Mouse (Mus musculus) right cerebral cortex, postnatal 25 days (tissue): Measurements from ENCODE around the gene Fgfr2.

Experiments
- DNase-seq: peaks from one replicate; pipeline ENCODE4 v3.0.0; 2022

Gene Fgfr2

DNA sequence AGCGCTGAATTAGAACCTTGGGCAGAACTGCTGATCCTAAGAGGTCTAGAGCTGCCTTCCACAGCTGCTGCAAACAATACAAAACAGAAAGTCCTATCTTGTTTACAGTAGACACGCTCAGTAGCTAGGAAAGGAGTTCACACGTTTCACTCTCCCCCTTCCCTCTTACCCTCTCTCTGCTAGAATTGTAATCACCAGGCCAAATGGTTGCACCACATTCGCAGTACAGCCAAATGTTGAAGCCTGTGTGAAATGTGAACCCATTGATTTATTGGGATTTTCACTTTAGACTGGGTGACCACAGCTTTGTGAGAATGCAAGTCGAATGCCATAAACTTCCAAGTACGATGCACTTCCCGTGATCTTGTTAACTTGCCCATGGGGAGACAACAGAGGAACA is 1028.5 kb downstream of the Fgfr2 start:
- DNase-seq: no peak

DNA sequence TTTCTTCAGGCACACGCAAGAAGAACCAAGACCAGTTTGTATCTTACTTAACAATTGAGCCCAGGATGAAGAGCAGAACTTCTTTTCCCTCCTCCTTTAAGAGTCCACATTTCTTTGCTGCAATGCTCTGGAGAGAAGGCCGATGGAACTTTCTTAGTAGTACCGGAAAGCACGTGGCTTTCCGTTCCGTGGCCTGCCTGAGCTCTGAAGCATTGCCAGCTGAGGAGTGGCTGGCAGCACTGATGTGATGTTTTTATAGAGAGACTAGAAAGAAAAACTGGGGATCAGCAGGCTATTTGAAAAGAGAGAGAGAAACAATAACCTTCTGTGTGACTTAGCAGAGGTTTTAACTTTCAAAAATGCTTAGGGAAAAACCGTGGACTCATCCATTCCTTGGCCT is 1031.6 kb downstream of the Fgfr2 start:
- DNase-seq: no peak

DNA sequence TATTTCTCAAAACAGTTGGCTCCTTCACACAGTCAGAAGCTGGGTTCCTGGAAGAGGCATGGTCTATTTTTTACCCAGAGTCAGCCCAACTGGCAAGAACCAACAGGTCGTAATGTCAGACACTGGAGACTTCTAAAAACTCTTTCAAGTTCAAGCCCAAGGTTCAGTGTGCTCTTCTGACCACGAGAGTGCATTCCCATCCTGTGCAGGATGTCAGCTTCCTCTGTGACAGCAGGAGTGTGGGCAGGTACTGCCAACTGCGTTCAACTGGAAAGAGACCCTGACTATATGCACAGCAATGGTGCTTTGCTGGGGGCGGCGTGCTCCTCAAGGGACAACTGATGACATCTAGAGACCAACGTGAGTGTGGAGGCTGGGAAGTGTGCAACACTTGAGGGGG is 1034.5 kb downstream of the Fgfr2 start:
- no peak for DNase-seq

DNA sequence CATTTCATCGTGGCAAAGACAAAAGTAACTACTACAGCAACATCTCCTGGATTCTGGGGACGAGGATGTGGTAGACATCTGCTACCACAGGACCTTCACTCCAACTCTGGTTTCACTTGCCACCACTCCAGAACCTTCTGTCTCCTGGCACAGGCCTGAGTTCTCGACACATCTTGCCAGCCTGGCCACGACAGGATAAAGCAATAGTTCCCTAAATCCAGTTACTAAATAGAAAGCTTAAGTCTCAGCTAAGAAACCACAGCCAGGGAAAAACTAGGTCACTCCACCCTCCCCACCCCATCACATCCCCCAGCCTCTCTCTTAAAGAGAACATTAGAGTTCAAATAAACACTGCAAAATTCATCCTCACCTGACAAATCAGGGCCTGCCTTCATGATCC is 1035.0 kb downstream of the Fgfr2 start:
- DNase-seq: no peak

DNA sequence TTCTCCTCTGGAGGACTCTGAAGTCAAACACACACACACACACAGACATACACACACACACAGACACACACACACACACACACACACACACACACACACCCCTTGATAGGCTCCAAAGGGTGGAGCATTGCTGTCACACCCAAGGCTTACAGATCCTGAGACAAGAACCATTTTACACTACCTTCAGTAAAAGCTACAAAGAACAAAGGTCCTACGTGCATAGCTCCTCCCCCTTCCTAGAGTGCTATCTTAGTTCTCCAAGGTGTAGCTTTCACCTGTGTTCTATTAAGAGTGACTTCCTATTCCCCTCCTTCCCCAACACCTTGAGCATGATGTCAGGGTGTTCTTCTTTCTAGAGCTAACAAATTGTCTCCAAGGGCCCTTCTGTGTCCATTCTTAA is 1047.3 kb downstream of the Fgfr2 start:
- DNase-seq: no peak

DNA sequence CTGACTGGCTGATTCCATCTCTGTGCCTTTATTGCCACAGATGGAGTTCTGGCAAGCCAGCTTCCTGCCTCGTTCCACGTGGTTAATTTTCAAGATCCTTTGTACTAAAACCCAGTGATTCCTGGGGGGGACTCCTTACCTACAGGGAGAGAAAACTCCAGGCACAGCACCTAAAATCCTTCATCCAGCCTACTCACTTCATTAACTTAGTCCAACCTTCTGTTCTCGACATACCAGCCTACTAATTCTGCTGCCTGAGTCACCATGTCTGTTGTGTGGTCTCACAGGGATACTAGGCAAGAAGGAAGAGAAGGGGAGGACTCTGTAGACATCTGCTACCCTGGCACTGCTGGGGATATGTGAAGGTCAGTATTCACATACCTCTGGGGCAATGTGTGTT is 1048.6 kb downstream of the Fgfr2 start:
- DNase-seq: peak; percentile 47

DNA sequence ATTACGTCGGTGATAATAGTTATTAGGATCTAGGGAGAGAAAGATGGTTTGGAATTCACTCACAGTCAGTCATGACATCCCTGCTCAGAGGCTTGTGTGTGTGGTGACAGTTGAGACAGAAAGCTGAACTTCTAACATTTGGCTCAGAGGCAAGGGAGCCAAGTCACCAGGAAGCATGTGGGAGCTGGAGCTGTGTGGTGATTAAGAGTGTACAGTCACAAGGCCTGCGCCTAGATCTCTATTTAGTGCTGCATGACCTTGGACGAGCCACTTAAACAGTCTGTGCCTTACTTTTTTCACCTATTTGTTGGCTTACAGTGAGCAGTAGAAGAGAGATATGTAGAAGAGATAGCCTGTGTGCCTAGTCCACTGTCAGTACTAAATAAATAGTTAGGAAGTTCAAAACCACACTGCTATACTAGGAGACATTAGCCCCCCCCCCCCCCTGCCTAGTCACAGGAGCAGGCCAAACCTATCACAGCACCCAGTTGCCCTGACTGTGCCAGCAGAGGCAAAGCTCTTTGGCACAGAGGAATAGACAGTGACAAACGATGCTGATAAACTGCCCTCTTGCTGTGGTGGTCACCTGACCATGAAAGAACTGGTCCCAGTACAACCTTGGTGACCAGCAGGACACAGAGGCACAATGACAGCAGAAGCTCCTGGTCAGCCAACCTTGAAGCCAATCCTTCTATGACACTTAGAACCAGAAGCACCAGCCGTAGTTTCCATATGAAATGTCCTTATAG is 1052.1 kb downstream of the Fgfr2 start:
- DNase-seq: no peak

DNA sequence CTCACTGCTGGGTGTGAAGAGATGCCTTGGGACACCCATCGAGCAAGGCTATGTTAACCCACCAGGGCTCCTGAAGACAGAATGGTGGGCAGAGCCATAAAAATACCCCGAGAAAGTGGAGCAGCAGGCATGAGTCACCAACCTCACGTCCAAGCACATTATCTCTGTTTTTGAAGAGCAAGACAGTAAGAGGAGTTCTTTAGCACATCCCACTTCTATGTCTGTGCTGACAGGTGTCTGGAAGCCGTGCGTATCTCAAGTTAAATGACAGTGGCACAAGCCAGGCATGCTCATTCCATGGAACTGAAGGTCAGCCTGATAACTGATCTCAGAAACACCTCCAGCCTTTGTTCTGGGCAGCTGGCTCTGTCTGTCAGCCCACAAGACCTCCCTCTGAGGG is 1055.2 kb downstream of the Fgfr2 start:
- peak; percentile 63 for DNase-seq

DNA sequence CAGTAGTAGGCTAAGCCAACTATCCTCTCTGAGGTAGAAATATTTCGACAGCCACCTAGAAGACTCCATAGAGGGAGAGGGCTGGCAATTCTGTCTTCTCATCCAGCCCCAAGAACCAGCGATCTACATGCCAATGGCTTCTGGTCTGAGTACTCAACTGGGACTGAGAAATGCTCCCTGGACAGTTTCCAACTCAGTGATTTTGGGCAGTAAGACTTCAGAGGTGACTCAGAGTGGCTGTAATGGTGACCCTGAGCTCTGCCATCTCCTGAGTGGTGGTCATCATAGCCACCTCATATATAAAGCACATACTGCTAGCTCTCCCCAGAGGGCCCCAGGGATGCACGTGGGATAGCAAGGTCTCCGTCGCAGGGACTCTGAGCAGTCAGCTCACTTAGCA is 1055.6 kb downstream of the Fgfr2 start:
- no peak for DNase-seq

DNA sequence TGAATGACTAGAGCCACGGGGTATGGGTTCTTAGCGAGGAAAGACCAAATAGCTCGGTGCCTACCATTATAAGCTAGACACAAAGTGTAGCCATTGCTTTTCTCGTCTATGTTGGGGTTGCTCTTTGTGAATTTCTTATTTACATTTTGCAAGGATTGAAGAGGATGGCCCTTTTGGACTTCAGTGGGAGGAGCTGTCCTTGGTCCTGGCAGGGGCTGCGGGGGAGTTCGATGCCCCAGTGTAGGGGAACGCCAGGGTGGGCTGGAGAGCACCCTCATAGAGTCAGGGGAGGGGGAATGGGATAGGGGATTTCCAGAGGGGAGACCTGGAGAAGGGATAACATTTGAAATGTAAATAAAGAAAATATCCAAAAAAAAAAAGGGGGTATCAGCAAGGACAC is 1063.0 kb downstream of the Fgfr2 start:
- no peak for DNase-seq

DNA sequence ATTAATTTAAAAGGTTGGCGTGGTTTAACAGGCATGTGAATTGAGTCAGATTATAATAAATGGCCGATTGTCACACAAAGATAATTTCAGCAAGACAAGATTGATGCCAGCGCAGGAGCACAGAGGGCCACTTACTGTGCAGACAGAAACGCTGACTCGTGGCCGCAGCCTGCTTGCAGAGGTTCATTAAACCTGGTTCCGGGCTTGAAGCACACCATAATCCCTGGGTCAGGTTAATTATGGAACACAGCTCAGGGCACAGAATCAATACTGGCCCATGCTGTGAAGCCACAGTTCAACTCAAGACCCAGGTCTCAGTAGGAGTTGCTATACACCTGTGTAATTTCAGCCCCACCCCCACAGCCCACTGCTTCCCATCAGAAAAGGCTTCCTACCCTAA is 1066.6 kb downstream of the Fgfr2 start:
- DNase-seq: no peak

DNA sequence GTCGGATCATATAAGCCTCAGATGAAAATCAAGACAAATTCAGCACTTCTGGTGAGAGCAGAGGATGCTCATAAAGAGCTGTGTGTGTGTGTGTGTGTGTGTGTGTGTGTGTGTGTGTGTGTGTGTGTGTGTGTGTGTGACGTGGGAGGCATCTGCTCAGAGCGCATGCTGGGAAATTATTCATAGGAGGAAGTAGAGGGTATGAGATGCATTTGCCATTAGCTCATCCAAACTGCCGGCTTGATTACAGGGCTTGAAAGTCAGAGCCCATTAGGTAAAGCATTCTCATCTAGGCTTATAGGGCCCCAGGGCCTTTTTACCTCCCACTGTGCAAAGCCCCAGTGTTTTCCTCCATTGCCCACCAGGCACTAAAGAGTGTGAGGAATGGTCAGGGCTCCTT is 1076.5 kb downstream of the Fgfr2 start:
- no peak for DNase-seq

DNA sequence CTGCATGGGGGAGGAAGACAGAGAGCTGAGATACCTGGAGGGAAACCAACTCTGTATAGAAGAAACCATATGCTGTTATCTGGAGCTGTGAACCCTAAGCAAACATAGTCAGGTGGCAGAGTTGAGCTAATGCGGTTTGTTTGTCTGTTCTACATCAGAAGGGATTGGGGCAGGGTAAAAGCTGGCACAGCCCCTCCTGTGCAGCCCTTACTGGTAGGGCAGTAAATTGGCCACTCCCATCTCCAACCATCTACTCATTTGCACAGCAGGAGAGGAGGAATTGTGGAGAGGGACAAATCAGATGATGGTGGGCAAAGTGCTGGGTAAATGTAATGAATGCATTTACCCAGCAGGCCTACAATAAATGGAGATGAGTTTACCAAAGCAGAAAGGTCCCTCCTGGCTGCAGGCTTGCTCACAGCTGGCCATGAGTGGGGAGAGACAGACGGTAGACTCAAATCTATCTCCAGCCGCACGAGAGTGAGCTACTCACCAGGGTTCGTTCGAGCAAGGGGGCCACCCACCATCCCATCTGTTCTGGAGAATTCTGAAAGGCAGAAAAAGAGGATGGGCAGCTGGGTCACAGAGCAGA is 1091.1 kb downstream of the Fgfr2 start:
- peak; percentile 44 for DNase-seq

DNA sequence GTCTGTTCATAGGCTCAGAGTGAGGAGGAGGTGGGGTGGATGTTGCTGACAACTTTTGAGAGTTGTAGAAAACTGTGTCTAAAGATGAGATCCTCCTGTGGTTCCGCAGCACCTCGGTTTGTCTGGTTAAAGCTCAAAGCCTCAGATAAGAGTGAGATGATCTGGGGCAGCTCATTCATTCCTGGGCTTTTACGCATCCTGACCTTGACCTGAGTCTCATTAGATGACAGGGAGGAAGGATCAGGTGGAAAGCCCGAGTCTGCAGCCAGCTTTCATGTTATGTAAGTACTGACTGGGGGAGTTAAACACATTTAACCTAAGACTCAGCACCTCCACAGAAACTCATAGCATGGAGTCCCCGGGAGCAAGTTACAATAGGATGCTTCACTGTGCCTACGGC is 1096.5 kb downstream of the Fgfr2 start:
- DNase-seq: no peak

DNA sequence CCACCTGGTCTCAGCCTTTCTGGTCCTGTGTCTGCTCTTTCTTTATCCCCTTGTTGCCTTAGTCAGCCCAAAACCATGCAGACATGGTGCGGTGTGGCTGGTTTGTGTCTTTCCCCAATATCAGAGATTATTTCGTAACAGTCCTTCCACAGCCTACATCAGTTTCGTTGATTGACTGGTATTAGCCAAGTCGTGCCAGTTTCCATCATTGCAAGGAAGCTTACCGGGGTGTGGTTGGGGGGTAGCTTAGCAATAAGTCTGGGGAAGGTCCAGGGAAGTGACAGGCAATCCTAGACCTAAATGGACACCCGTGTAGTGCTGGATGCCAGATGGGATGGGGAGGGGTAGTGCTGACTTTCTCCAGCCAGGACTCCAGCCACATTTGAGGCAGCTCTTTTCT is 1097.6 kb downstream of the Fgfr2 start:
- DNase-seq: no peak

DNA sequence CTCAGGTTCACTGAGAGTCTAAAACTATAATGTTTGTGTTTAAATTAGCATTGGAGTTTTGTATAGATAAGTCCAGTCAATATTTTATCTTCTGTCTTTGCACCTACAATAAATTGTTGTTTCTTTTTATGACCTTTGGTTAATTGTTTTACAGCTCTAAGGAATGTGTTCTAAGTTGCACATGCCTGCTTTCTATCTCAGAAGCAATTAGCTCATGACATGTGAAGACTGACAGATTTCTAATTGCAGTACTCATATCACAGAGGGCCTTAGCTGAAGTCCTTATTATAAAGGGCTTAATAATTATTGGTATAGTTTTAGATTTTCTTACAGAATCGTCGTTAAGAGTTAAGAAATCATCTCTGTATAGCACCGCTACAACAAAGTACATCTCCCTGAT is 1107.2 kb downstream of the Fgfr2 start:
- no peak for DNase-seq

DNA sequence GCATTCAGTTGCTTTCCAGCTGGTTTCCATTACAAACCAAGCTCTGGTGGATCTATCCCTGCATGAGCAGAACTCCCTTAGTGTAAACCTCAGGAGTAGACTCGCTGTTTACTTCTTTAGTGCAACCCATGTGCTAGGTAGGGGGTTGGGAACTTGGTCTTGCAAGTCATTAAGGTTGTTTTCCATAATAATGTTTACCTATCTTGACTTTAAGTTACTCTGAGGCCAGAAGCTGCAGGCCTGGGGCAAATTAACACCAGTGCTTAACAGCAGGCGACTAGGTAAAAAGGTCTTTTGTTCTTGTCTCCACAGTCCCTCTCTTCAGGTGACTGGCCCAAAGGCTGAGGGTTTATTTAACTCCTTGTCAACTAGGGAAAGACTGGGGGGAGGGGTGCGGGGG is 1108.0 kb downstream of the Fgfr2 start:
- DNase-seq: no peak

DNA sequence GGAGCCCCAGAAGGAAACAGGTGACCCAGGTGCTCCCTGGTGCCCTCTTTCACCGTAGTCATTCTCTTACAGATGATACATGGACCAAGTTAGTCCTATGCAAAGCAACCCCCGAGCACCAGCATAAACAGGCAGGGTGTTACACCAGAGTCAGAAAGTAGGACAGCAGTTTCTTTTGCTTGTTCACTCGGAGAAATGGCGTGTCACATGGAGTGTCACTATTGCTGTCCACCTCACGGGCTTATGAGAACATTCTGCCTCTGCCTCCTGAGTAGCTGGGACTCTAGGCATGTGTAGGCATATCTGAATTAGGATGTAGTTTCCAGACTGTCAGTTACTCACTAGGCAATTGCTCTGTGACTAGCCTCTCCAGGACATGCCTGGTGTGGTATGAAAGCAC is 1109.2 kb downstream of the Fgfr2 start:
- no peak for DNase-seq

DNA sequence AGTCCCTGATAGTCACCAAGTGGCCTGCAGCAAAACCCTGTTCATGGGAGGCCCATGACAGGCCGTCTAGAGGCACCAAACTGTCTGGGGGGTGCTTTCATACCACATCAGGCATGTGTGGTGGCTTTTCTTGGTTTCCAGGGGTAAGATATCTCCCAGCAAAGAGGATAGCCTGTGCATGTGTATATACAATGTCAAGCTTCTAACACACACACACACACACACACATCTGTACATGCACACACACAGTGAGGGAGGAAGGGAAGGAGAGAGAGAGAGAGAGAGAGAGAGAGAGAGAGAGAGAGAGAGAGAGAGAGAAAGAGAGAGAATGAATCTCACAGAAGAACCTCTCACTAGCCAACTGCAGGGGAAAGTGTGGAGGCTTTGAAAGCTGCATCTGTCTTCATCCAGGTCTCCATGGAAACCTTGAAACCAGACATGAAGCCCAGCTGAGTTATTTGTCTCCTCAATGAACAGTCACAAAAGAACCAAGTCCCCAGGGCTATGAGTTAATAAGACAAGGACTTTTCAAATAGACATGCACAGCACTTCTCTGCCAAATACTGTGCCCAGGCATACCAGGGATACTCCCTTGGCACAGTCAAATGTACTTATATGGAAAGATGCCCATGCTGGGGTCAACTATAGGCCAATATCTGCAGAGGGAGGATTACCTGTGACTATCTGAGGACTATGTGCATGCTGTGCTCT is 1110.0 kb downstream of the Fgfr2 start:
- no peak for DNase-seq

DNA sequence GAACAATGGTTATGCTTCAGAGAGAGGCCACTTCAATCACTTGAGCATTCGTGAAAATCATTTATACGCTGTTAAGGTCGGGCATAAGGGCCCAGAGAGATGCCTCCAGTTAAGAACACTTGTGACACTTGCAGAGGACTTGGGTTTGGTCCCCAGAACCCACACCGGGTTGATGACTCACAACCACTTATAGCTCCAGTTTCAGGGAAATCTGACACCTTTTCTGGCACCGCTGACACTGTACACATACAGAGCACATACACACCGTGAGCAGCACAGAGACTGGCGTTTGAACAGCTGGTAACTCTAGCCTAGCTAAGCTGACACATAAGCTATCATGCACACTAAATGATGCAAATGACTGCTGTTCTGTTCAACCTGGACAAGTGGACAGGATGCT is 1114.1 kb downstream of the Fgfr2 start:
- DNase-seq: no peak

DNA sequence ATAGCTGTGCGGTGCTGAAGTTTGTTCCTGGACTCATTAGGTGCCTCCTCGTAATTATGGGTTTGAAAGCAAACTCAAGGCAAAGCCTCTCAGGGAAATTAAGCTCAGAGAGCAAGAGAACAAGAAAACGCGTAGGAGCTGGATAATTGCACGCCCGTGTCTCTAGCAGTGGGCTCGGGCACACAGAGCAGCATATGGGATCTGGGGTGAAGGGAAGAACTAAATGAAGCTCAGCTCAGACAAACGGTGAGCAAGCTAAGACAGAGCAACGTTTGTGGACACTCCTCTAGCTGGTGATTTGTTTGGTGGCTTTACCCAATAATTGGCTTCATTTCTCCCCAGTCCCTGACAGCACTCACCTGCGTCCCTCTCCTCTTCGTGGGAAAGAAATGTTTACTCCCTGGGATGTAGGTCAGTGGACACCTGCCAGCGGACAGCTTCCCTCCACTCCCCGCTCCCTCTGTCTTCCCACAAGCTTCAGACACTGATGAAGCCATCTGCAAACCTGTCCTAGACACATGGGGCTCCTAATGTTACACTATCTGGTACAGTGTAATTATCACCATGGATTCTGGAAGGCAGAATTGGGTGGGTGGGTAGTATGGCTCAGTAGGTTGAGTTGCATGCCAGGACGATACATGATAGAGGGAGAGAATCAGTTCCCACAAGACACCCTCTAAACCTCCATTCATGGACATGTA is 1117.0 kb downstream of the Fgfr2 start:
- DNase-seq: peak; percentile 26

DNA sequence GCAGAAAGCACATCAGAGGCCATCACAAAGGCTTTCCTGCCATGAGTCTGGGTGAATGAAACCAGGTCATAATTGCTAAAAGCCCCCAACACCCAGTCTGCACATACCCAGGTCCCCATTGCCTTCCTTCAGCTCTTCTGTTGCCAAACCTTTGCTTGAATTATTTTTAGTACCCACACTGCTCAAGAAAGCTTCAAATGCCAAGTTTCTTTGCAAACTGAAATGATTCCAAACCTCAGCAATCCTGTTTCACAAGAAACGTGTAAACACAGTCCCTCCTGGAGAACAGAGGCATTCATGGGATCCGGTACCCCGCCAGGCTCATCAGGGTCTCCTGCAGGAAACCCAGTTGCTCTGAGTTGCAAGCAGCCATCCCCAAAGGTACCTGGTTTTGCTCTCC is 1130.3 kb downstream of the Fgfr2 start:
- DNase-seq: no peak

DNA sequence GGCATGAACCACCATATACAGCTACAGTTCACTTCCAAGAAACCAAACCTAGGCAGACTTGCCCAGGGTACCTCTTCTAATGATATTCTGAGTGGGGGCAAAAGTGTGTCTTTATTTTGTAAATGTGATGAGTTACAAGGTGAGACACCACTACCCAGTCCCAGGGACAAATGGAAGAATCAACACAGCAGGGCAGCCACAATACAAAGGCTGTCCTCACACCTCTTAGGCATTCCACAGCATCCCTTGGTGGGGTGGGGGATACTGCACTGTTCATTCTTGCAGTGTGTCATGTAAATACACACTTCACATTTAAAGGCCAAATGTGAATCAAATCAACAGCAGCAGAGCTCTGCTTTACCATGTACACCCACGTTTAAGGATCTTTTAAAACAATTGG is 1130.9 kb downstream of the Fgfr2 start:
- DNase-seq: no peak

DNA sequence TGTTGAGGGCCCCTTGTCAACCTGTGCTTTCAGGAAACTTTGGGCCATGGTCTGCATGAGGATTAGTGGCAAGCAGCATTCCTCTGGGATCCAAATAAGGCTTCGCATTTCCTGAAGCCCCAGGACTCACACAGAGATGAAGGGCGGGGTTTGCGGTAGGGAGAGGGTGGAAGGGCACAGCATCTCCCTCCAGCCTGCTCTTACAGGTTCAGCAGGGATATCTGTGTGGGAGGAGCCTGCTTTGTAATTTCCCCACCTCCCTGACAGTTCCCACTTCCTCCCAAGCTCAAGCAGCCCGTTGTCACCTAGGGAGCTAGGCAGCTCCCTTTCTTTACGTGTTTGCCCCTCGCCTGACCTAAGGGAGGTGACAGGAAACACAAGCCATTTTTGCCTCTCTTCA is 1134.1 kb downstream of the Fgfr2 start:
- DNase-seq: no peak
